Mouse (Mus musculus) thymus, postnatal 0 days (tissue): Measurements from ENCODE around the gene Crx. TPM values are rescaled to one million over a fixed set of nuclear protein-coding genes. Genes with fewer than 3 reads are reported as not detected.

Experiments used
- DNase-seq: peaks from one replicate; pipeline ENCODE4 v3.0.0-alpha.2; 2015; ENCODE audit warnings: low spot score
- polyA plus RNA-seq: library from polyadenylated mRNA; unstranded; fragments of >200 nt; fragmentation: Nextera tagmentation; extraction: Ambion mirVana; gene quantifications from 2 replicates; pipeline ENCODE4 v1.2.1, GENCODE M21; 2015

Gene Crx
- polyA plus RNA-seq, 1 experiment from 2014 or later: not detected

- DNase-seq: no peak
These were observed 15.7 kb downstream of the Crx start for GRCm38 (mm10) chr7:15864104-15864503.

GRCm38 (mm10) chr7:15859657-15860056 lies 20.1 kb downstream of the Crx start:
- no peak for DNase-seq

- DNase-seq: no peak
These were observed 40.2 kb downstream of the Crx start, which contains the start of gene Obox6 for GRCm38 (mm10) chr7:15839578-15839977. TSS of gene Obox6 (minus strand) at chr7:15839678.

Other genes with a start within 250 kb of the Crx start
- not detected in 2 replicates for gene Obox3, start 240.1 kb downstream of the Crx start, polyA plus RNA-seq
- gene Obox5, start 129.8 kb downstream of the Crx start, polyA plus RNA-seq: not detected in 2 replicates
- not detected in 2 replicates for gene Obox6, start 40.3 kb downstream of the Crx start, polyA plus RNA-seq
- not detected in 2 replicates for gene Crxos, start 2.6 kb upstream of the Crx start, polyA plus RNA-seq
- gene Selenow, start 42.4 kb upstream of the Crx start, polyA plus RNA-seq: 550 and 586 TPM in 2 replicates
- gene Nop53, start 66.1 kb upstream of the Crx start, polyA plus RNA-seq: 273 and 293 TPM in 2 replicates
- 5.1 and 6.5 TPM in 2 replicates for gene Ehd2, start 87.6 kb upstream of the Crx start, polyA plus RNA-seq
- 2.9 and 4.9 TPM in 2 replicates for gene Bicra, start 168.0 kb upstream of the Crx start, polyA plus RNA-seq
- 0.13 and 0.36 TPM in 2 replicates for gene Zfp541, start 181.8 kb upstream of the Crx start, polyA plus RNA-seq
- gene Napa, start 218.5 kb upstream of the Crx start, polyA plus RNA-seq: 152 and 172 TPM in 2 replicates
- 15.9 and 18.5 TPM in 2 replicates for gene Kptn, start 239.9 kb upstream of the Crx start, polyA plus RNA-seq
- gene Slc8a2, start 249.9 kb upstream of the Crx start, polyA plus RNA-seq: 0.03 and 0.04 TPM in 2 replicates